Mouse (Mus musculus) CH12.LX (cell line): Measurements from ENCODE around the gene S100a6. TPM values are rescaled to one million over a fixed set of nuclear protein-coding genes. Genes with fewer than 3 reads are reported as not detected.

Source experiments
- DNase-seq: peaks from one replicate; pipeline ENCODE4 v3.0.0-alpha.2; 2013; ENCODE audit errors: extremely low read depth
- H3K27ac ChIP-seq: 2 replicates; pipeline ENCODE4 v1.5.1; 2012; ENCODE audit warnings: low read depth, mild to moderate bottlenecking, control low read depth, moderate library complexity; ENCODE audit not compliant: insufficient read depth
- H3K27me3 ChIP-seq: replicated peaks from 2 replicates; pipeline ENCODE3; 2012; ENCODE audit warnings: inconsistent platforms
- H3K36me3 ChIP-seq, 2 experiments: replicated peaks in 1 of 2; 2 replicates each; pipeline versions ENCODE3 to v1.6.1; 2012; ENCODE audit warnings: inconsistent platforms in 1 of 2, low read length in 1 of 2, mild to moderate bottlenecking in 1 of 2, mixed read lengths in 1 of 2, moderate library complexity in 1 of 2; ENCODE audit not compliant: control insufficient read depth in 1 of 2, insufficient read depth in 1 of 2
- H3K4me1 ChIP-seq, 2 experiments: 2 replicates each; pipeline ENCODE4 v1.6.1; 2012; ENCODE audit warnings: inconsistent platforms in 1 of 2, moderate library complexity in 1 of 2; ENCODE audit not compliant: insufficient read depth in 2 of 2, control insufficient read depth in 1 of 2
- H3K4me2 ChIP-seq: 2 replicates; pipeline ENCODE4 v1.6.1; 2012; ENCODE audit warnings: low read depth, mild to moderate bottlenecking, control low read depth; ENCODE audit not compliant: poor library complexity, insufficient read depth, severe bottlenecking
- H3K4me3 ChIP-seq, 3 experiments: fragments of 150-350 bp in 1 of 3; sonication (generic) in 1 of 3; replicated peaks in 1 of 3; 2 replicates each; pipeline versions ENCODE3 to v1.5.1; 2011 to 2012; ENCODE audit warnings: low read depth in 2 of 3, low read length in 2 of 3, mild to moderate bottlenecking in 2 of 3, moderate library complexity in 2 of 3, control low read depth in 1 of 3, improper control_type of control experiment in 1 of 3, inconsistent platforms in 1 of 3, mixed read lengths in 1 of 3; ENCODE audit not compliant: poor library complexity in 1 of 3
- H3K79me2 ChIP-seq: replicated peaks from 2 replicates; pipeline ENCODE4 v1.6.1; 2012; ENCODE audit warnings: mild to moderate bottlenecking, moderate library complexity; ENCODE audit not compliant: control insufficient read depth, poor library complexity, insufficient read depth, severe bottlenecking; ENCODE audit errors: extremely low read depth
- H3K9ac ChIP-seq: 2 replicates; pipeline ENCODE4 v1.6.1; 2012; ENCODE audit warnings: low read depth, mild to moderate bottlenecking, control low read depth, moderate library complexity; ENCODE audit not compliant: insufficient read depth
- H3K9me3 ChIP-seq: replicated peaks from 2 replicates; pipeline ENCODE3; 2012; ENCODE audit warnings: low read length, inconsistent platforms, mixed read lengths
- BHLHE40 ChIP-seq: IDR thresholded peaks from 2 replicates; pipeline ENCODE4 v1.6.1; 2011; ENCODE audit warnings: mild to moderate bottlenecking, low read depth, low read length, improper control_type of control experiment
- E2F4 ChIP-seq: IDR thresholded peaks from 2 replicates; pipeline ENCODE4 v1.6.1; 2011; ENCODE audit warnings: low read depth, low read length, improper control_type of control experiment; ENCODE audit not compliant: insufficient replicate concordance
- GABPA ChIP-seq: IDR thresholded peaks from 2 replicates; pipeline ENCODE4 v1.6.1; 2012; ENCODE audit warnings: low read depth, low read length, improper control_type of control experiment, inconsistent platforms; ENCODE audit not compliant: insufficient replicate concordance
- HCFC1 ChIP-seq: IDR thresholded peaks from 2 replicates; pipeline ENCODE4 v1.6.1; 2012; ENCODE audit warnings: low read depth, mild to moderate bottlenecking, inconsistent platforms, low read length, improper control_type of control experiment
- KAT2A ChIP-seq: IDR thresholded peaks from 2 replicates; pipeline ENCODE4 v1.6.1; 2012; ENCODE audit warnings: low read length, improper control_type of control experiment, inconsistent platforms; ENCODE audit not compliant: insufficient replicate concordance
- MAFK ChIP-seq: IDR thresholded peaks from 2 replicates; pipeline ENCODE4 v1.6.1; 2011; ENCODE audit warnings: low read length, improper control_type of control experiment; ENCODE audit not compliant: insufficient replicate concordance
- MEF2A ChIP-seq: IDR thresholded peaks from 2 replicates; pipeline ENCODE4 v1.6.1; 2014; ENCODE audit warnings: low read depth, mild to moderate bottlenecking, inconsistent platforms, low read length, improper control_type of control experiment, borderline replicate concordance
- MYC ChIP-seq: IDR thresholded peaks from 2 replicates; pipeline ENCODE4 v1.6.1; 2011; ENCODE audit warnings: low read depth, mild to moderate bottlenecking, improper control_type of control experiment, low read length
- NRF1 ChIP-seq: IDR thresholded peaks from 2 replicates; pipeline ENCODE4 v1.6.1; 2014; ENCODE audit warnings: low read depth, mild to moderate bottlenecking, inconsistent platforms, low read length, improper control_type of control experiment, moderate library complexity
- TBP ChIP-seq: conservative IDR thresholded peaks from 2 replicates; pipeline ENCODE4 v1.6.1; 2011; ENCODE audit warnings: low read depth, low read length, improper control_type of control experiment
- USF1 ChIP-seq: IDR thresholded peaks from 2 replicates; pipeline ENCODE4 v1.6.1; 2014; ENCODE audit warnings: low read depth, mild to moderate bottlenecking, inconsistent platforms, low read length, improper control_type of control experiment
- ZKSCAN1 ChIP-seq: IDR thresholded peaks from 2 replicates; pipeline ENCODE4 v1.6.1; 2012; ENCODE audit warnings: low read depth, inconsistent platforms, low read length, improper control_type of control experiment, borderline replicate concordance
- ZNF384 ChIP-seq: IDR thresholded peaks from 2 replicates; pipeline ENCODE4 v1.6.1; 2012; ENCODE audit warnings: low read depth, low read length, improper control_type of control experiment, inconsistent platforms
- dilution Hi-C: fragments of 300-500 bp; cut with MboI; formaldehyde crosslinking; loops from 2 replicates; pipeline ENCODE4 v1.14.3; 2020; ENCODE audit warnings: low sequenced_read_pairs; ENCODE audit not compliant: extremely low pct_unique_long_range_greater_than_20kb, extremely low pct_ligation_motif_present
- in situ Hi-C: fragments of 300-500 bp; cut with MboI; formaldehyde crosslinking; loops from 3 replicates; pipeline ENCODE4 v1.14.3; 2019; ENCODE audit warnings: low sequenced_read_pairs, low pct_ligation_motif_present, low pct_unique_long_range_greater_than_20kb, mixed read lengths
- polyA plus RNA-seq: library from polyadenylated mRNA; unstranded; fragments of >175 nt; gene quantifications from 2 replicates; pipeline ENCODE4 v1.2.1, GENCODE M21; 2012; ENCODE audit warnings: low read depth; ENCODE audit not compliant: insufficient read length
- total RNA-seq, 2 experiments: library from RNA; depleted of rRNA; stranded (reverse); fragments of 300-350 nt in 1 of 2; fragments of >200 nt in 1 of 2; gene quantifications; 2 replicates each; pipeline ENCODE4 v1.2.3; 2012 to 2014

S100a6 gene
- total and polyA plus RNA-seq, 3 experiments, result not detected

DNA sequence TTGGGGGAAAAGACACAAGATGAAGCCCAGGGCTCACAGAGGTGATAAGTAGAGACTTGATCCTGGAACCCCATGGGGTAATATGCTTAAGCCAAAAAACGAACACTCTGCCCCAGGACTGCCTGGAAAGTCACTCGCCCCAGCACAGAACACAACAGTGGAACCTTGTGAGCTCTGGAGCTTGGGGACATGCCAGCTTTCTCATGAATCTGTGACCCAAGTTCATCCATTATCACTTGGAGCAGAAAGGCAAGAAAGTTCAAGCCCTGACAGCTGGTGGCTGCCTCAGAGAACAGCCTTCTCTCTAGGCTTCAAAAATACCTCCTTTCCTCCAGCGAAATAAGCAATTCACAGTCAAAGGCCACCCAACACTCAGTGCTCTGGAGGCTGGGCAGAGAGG, 13.3 kb upstream of the S100a6 start:
- H3K9me3 ChIP-seq, result peaks cover under 1% of the 10 kb centered on the region
- DNase-seq, result no peak
- H3K79me2 ChIP-seq, result no peaks in the 10 kb centered on the region
- dilution Hi-C loops, result no loop called here
- no peaks in the 10 kb centered on the region for H3K36me3 ChIP-seq
- TF ChIP-seq MYC (no peak), GABPA (no peak), ZNF384 (no peak), MAFK (no peak), E2F4 (no peak), ZKSCAN1 (no peak), TBP (no peak)
- TF ChIP-seq, all 38 proteins: peak for 0
- H3K4me3 ChIP-seq, result no peak overlapping the region
- no peak overlapping the region for H3K9ac ChIP-seq
- no peak overlapping the region for H3K27ac ChIP-seq
- H3K27me3 ChIP-seq, result no peaks in the 10 kb centered on the region
- H3K4me1 ChIP-seq, result peaks cover 6 to 7% of the 10 kb centered on the region in 2 experiments
- H3K4me2 ChIP-seq, result no peak overlapping the region
- in situ Hi-C loops, result no loop called here

GRCm38 (mm10) chr3:90600036-90600435, 12.6 kb upstream of the S100a6 start:
- Histone ChIP-seq H3K4me1 (peaks cover 6 to 7% of the 10 kb centered on the region in 2 experiments), H3K4me3 (no peak overlapping the region), H3K9ac (no peak overlapping the region), H3K79me2 (no peaks in the 10 kb centered on the region), H3K9me3 (no peaks in the 10 kb centered on the region), H3K27me3 (no peaks in the 10 kb centered on the region), H3K4me2 (no peak overlapping the region), H3K27ac (no peak overlapping the region), H3K36me3 (no peaks in the 10 kb centered on the region)
- dilution Hi-C loops (no loop called here), in situ Hi-C loops (no loop called here)
- no peak for DNase-seq
- TF ChIP-seq MEF2A, result no peak
- TF ChIP-seq KAT2A, result no peak
- no peak for TF ChIP-seq USF1
- no peak for TF ChIP-seq BHLHE40
- no peak for TF ChIP-seq HCFC1
- TF ChIP-seq, all 38 proteins: peak for 0

GRCm38 (mm10) chr3:90600458-90601195, 12.1 kb upstream of the S100a6 start:
- in situ Hi-C loops, result no loop called here
- no peak overlapping the region for H3K4me3 ChIP-seq
- peaks cover 6 to 7% of the 10 kb centered on the region in 2 experiments for H3K4me1 ChIP-seq
- no peak overlapping the region for H3K9ac ChIP-seq
- no peak overlapping the region for H3K27ac ChIP-seq
- no peaks in the 10 kb centered on the region for H3K27me3 ChIP-seq
- no peaks in the 10 kb centered on the region for H3K79me2 ChIP-seq
- H3K9me3 ChIP-seq, result no peaks in the 10 kb centered on the region
- no peak for TF ChIP-seq NRF1
- no peak for TF ChIP-seq ZNF384
- no peaks in the 10 kb centered on the region for H3K36me3 ChIP-seq
- H3K4me2 ChIP-seq, result no peak overlapping the region
- dilution Hi-C loops, result no loop called here
- no peak for DNase-seq
